Mouse (Mus musculus): ENCODE results near the gene Sec24d. TPM values are rescaled to one million over a fixed set of nuclear protein-coding genes. Genes with fewer than 3 reads are reported as not detected.
"Not testable (repeated sequence)": the region's sequence is repeated elsewhere in the genome, so short reads cannot be mapped to it uniquely, and the experiment has no call there.

The Sec24d gene
- total RNA-seq, 2 experiments from 2014 or later, result 10.5 to 12.6 TPM

- DNase-seq (ENCODE audit: low spot score in 2 of 2), result no peak
- intact Hi-C loops (cut with DNase I), result no loop called here
Observed at GRCm38 (mm10) chr3:123333055-123333424, 65.8 kb downstream of the Sec24d start.

- intact Hi-C loops (cut with DNase I), result no loop called here
- no peak for DNase-seq (ENCODE audit: low spot score in 2 of 2)
Observed at GRCm38 (mm10) chr3:123334947-123335346, 67.7 kb downstream of the Sec24d start.

GRCm38 (mm10) chr3:123335480-123335879 lies 68.2 kb downstream of the Sec24d start:
- intact Hi-C loops (cut with DNase I), result no loop called here
- no peak for DNase-seq (ENCODE audit: low spot score in 2 of 2)

- intact Hi-C loops (cut with DNase I), result no loop called here
- no peak for DNase-seq (ENCODE audit: low spot score in 2 of 2)
Observed at GRCm38 (mm10) chr3:123336455-123336854, 69.2 kb downstream of the Sec24d start.

GRCm38 (mm10) chr3:123336951-123337350 lies 69.7 kb downstream of the Sec24d start:
- intact Hi-C loops (cut with DNase I), result no loop called here
- no peak for DNase-seq (ENCODE audit: low spot score in 2 of 2)

GRCm38 (mm10) chr3:123337853-123338252 lies 70.6 kb downstream of the Sec24d start:
- intact Hi-C loops (cut with DNase I), result no loop called here
- no peak for DNase-seq (ENCODE audit: low spot score in 2 of 2)

GRCm38 (mm10) chr3:123338666-123339195 lies 71.5 kb downstream of the Sec24d start:
- no peak for DNase-seq (ENCODE audit: low spot score in 2 of 2)
- intact Hi-C loops (cut with DNase I), result no loop called here

- DNase-seq (ENCODE audit: low spot score in 2 of 2), result no peak
- intact Hi-C loops (cut with DNase I), result no loop called here
Observed at GRCm38 (mm10) chr3:123341049-123341448, 73.8 kb downstream of the Sec24d start.

GRCm38 (mm10) chr3:123343690-123344089 lies 76.4 kb downstream of the Sec24d start:
- intact Hi-C loops (cut with DNase I), result no loop called here
- no peak for DNase-seq (ENCODE audit: low spot score in 2 of 2)

GRCm38 (mm10) chr3:123348080-123348802 lies 81.0 kb downstream of the Sec24d start:
- peak; percentile 42 to 72 for DNase-seq (ENCODE audit: low spot score in 2 of 2)
- intact Hi-C loops (cut with DNase I), result loop anchor here (1.0 kb wide), 1 partner anchor 50 kb away; no protein-coding TSS in a partner anchor

GRCm38 (mm10) chr3:123350602-123351001 lies 83.3 kb downstream of the Sec24d start:
- no peak for DNase-seq (ENCODE audit: low spot score in 2 of 2)
- intact Hi-C loops (cut with DNase I), result loop anchor here (10.0 kb wide), 2 partner anchors 116 to 186 kb away; partner anchors contain the start of gene Synpo2

- no peak for DNase-seq (ENCODE audit: low spot score in 2 of 2)
- intact Hi-C loops (cut with DNase I), result loop anchor here (10.0 kb wide), 2 partner anchors 117 to 187 kb away; partner anchors contain the start of gene Synpo2
Observed at GRCm38 (mm10) chr3:123351519-123351918, 84.3 kb downstream of the Sec24d start.

GRCm38 (mm10) chr3:123353183-123353582 lies 85.9 kb downstream of the Sec24d start:
- DNase-seq (ENCODE audit: low spot score in 2 of 2), result peak; percentile 32 to 60

GRCm38 (mm10) chr3:123353661-123354060 lies 86.4 kb downstream of the Sec24d start:
- DNase-seq (ENCODE audit: low spot score in 2 of 2), result no peak
- intact Hi-C loops (cut with DNase I), result loop anchor here (10.0 kb wide), 2 partner anchors 119 to 189 kb away; partner anchors contain the start of gene Synpo2

More at GRCm38 (mm10) chr3:123353183-123353582, 85.9 kb downstream of the Sec24d start:
- intact Hi-C loops (cut with DNase I), result loop anchor here (10.0 kb wide), 2 partner anchors 118 to 188 kb away; partner anchors contain the start of gene Synpo2

GRCm38 (mm10) chr3:123354388-123354787 lies 87.1 kb downstream of the Sec24d start:
- DNase-seq (ENCODE audit: low spot score in 2 of 2), result no peak
- intact Hi-C loops (cut with DNase I), result loop anchor here (10.0 kb wide), 2 partner anchors 120 to 190 kb away; partner anchors contain the start of gene Synpo2

GRCm38 (mm10) chr3:123356377-123356991 lies 89.2 kb downstream of the Sec24d start:
- intact Hi-C loops (cut with DNase I), result loop anchor here (10.0 kb wide), 2 partner anchors 122 to 192 kb away; partner anchors contain the start of gene Synpo2
- DNase-seq (ENCODE audit: low spot score in 2 of 2), result no peak

- DNase-seq (ENCODE audit: low spot score in 2 of 2); intact Hi-C loops (cut with DNase I): not testable (repeated sequence)
Observed at GRCm38 (mm10) chr3:123366820-123367219, 99.6 kb downstream of the Sec24d start.

GRCm38 (mm10) chr3:123369161-123369560 lies 101.9 kb downstream of the Sec24d start:
- no peak for DNase-seq (ENCODE audit: low spot score in 2 of 2)
- intact Hi-C loops (cut with DNase I), result no loop called here

- DNase-seq (ENCODE audit: low spot score in 2 of 2), result no peak
- intact Hi-C loops (cut with DNase I), result no loop called here
Observed at GRCm38 (mm10) chr3:123370927-123371326, 103.7 kb downstream of the Sec24d start.

GRCm38 (mm10) chr3:123371766-123372535 lies 104.7 kb downstream of the Sec24d start:
- intact Hi-C loops (cut with DNase I), result no loop called here

More at GRCm38 (mm10) chr3:123371766-123372535, 104.7 kb downstream of the Sec24d start:
- DNase-seq (ENCODE audit: low spot score in 2 of 2), result peak; percentile 72 to 80
